Mouse (Mus musculus): ENCODE measurements around the gene Caskin1. TPM values are rescaled to one million over a fixed set of nuclear protein-coding genes. Genes with fewer than 3 reads are reported as not detected.

Gene Caskin1
- polyA plus RNA-seq, 2 experiments, result 3.1 to 18.1 TPM

DNA sequence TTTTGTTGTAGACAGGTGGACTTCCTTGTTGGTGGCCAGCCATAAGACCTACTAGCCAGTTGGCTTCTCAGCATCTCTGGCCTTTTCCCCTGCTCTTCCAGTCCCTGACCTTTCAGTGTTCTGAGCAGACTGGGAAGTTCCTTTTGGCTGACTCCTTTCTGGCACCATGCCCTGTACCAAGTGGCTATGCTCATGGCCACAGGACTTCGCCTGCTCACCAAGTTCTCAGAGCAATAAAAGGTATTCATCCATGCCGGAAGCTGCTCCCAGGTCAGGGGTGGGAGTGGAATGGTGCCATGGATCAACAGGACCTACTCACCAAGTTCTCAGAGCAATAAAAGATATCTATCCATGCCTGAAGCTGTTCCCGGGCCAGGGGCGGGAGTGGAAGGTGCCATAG, 15.9 kb upstream of the Caskin1 start:
- Histone ChIP-seq H3K27ac (replicated peaks; ENCODE audit: low read depth, low read length) (no peak overlapping the region), H3K27me3 (ENCODE audit: control insufficient read depth, insufficient read depth, low read length) (no peaks in the 10 kb centered on the region), H3K36me3 (ENCODE audit: control insufficient read depth, insufficient read depth, low read length) (peaks cover 42% of the 10 kb centered on the region), H3K4me1 (ENCODE audit: control insufficient read depth, insufficient read depth, low read length) (peaks cover 18% of the 10 kb centered on the region), H3K4me3 (replicated peaks; ENCODE audit: low read length) (0 out of 2 replicates have a peak overlapping the region, but pooled peaks have one; percentile 90), H3K9me3 (ENCODE audit: control insufficient read depth, low read length) (no peaks in the 10 kb centered on the region), H3K9ac (ENCODE audit: low read depth, low read length, severe bottlenecking) (peak overlapping the region; percentile 0; the same call in 1 of the 2 replicates), H3K4me2 (replicated peaks; ENCODE audit: low read depth, low read length, severe bottlenecking) (peak overlapping the region; percentile 98; the same call in 1 of the 2 replicates)
- no peak for TF ChIP-seq POLR2A (IDR thresholded peaks at IDR 0.05; ENCODE audit: borderline replicate concordance, extremely low read depth, insufficient read depth, insufficient read length)
- WGBS, result 72% methylated on average over 4 of the region's 4 CpGs
- ATAC-seq (ENCODE audit: low FRiP score, low read depth), result no peak
- DNase-seq (ENCODE audit: low spot score), result no peak

DNA sequence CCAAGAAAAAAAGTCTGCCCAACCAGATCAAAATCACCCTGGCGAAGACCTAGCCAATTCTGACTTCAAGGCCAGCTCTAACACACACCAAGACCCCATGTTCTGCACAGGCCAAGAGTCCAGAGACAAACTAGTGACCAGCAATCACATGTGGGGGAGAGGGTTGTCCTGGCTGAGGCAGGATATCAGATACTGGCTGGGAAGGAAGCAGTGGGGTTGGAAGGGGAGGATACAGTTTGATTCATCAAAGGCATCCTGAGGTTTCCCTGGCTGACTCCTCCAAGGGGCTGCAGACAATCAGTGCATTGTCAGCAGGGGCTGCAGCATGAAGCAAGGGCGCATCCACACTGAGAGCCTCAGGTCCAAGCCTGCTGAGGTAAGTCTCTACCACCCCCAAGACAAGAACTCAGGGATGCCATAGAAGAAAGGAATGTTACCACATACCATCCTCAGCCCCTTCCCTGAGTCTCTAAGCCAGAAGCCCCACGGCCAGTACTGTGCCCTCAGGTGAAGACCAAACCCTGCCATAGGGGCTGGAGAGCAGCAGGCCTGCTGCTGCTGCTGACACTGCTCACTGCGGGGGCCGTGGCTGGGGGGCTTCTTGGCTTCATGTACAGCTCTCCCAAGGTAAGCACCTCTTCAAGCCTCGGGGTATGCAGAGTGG, 14.7 kb upstream of the Caskin1 start, which contains the start of gene Bricd5:
Gene Bricd5, plus strand, starts transcription at position 273 of the 664 bp plus-strand sequence.
- 78% methylated on average over 6 of the region's 6 CpGs for WGBS
- Histone ChIP-seq H3K4me1 (ENCODE audit: control insufficient read depth, insufficient read depth, low read length) (peaks cover 26% of the 10 kb centered on the region), H3K4me3 (replicated peaks; ENCODE audit: low read length) (no peak within 1 kb of the TSS), H3K27ac (replicated peaks; ENCODE audit: low read depth, low read length) (no peak within 1 kb of the TSS; the same call in 1 of the 2 replicates), H3K9me3 (ENCODE audit: control insufficient read depth, low read length) (no peaks in the 10 kb centered on the region), H3K4me2 (replicated peaks; ENCODE audit: low read depth, low read length, severe bottlenecking) (no peak within 1 kb of the TSS), H3K36me3 (ENCODE audit: control insufficient read depth, insufficient read depth, low read length) (peaks cover 42% of the 10 kb centered on the region), H3K27me3 (ENCODE audit: control insufficient read depth, insufficient read depth, low read length) (no peaks in the 10 kb centered on the region), H3K9ac (ENCODE audit: low read depth, low read length, severe bottlenecking) (0 out of 2 replicates have a peak within 1 kb of the TSS, but pooled peaks have one; percentile 0)
- ATAC-seq (ENCODE audit: low FRiP score, low read depth) (no peak), DNase-seq (ENCODE audit: low spot score) (no peak)
- TF ChIP-seq POLR2A (IDR thresholded peaks at IDR 0.05; ENCODE audit: borderline replicate concordance, extremely low read depth, insufficient read depth, insufficient read length), result no peak

DNA sequence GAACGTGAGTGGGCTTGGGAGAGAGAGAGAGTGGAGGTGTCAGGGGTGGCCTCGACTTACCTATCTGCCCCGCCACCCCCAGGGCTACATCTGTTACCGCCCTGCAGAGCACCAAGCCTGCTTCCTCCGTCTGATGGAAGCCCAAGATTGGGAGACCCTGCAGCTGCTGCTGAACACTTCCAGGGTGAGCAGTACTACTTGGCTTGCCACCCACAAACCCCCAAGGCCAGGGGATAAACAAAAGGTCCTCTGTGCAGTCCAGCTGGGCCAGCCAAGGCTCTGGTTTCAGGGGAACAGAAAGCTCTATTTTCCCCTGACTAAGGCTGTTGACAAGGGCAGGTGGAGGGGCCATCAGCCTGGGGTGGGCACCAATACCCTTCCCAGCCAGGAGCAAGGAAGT, 13.8 kb upstream of the Caskin1 start:
- no peak for DNase-seq (ENCODE audit: low spot score)
- H3K27ac ChIP-seq (replicated peaks; ENCODE audit: low read depth, low read length), result no peak overlapping the region; the same call in 1 of the 2 replicates
- 90% methylated on average over 5 of the region's 5 CpGs for WGBS

DNA sequence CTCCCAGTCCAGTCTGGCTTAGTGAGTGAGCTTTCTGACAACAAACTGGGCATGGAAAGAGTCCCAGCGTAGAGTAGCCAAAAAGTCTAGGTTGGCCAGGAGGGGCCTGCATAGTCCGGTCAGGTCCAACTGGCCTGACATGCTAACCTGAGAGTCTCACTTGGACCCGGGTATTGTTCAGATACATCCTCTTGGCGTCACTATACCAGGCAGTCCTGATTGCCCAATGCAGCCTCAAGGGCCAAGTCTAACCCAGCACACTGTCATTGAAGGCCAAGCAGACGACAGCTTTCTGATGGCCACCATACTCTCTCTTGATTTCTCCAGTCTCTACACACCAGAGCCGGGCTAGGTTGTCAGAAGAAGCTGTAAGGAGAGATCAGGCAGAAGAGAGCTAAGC, 12.8 kb upstream of the Caskin1 start:
- ATAC-seq (ENCODE audit: low FRiP score, low read depth), result no peak
- H3K36me3 ChIP-seq (ENCODE audit: control insufficient read depth, insufficient read depth, low read length), result peaks cover 42% of the 10 kb centered on the region
- H3K27me3 ChIP-seq (ENCODE audit: control insufficient read depth, insufficient read depth, low read length), result no peaks in the 10 kb centered on the region
- DNase-seq (ENCODE audit: low spot score), result no peak
- no peak overlapping the region for H3K4me2 ChIP-seq (replicated peaks; ENCODE audit: low read depth, low read length, severe bottlenecking)
- H3K27ac ChIP-seq (replicated peaks; ENCODE audit: low read depth, low read length), result no peak overlapping the region
- 89% methylated on average over 6 of the region's 6 CpGs for WGBS
- no peak for TF ChIP-seq POLR2A (IDR thresholded peaks at IDR 0.05; ENCODE audit: borderline replicate concordance, extremely low read depth, insufficient read depth, insufficient read length)
- H3K9me3 ChIP-seq (ENCODE audit: control insufficient read depth, low read length), result no peaks in the 10 kb centered on the region
- no peak overlapping the region for H3K4me3 ChIP-seq (replicated peaks; ENCODE audit: low read length)
- H3K4me1 ChIP-seq (ENCODE audit: control insufficient read depth, insufficient read depth, low read length), result peaks cover 26% of the 10 kb centered on the region
- no peak overlapping the region for H3K9ac ChIP-seq (ENCODE audit: low read depth, low read length, severe bottlenecking)

More for the DNA sequence above, 13.8 kb upstream of the Caskin1 start:
- Histone ChIP-seq H3K9me3 (ENCODE audit: control insufficient read depth, low read length) (no peaks in the 10 kb centered on the region), H3K4me2 (replicated peaks; ENCODE audit: low read depth, low read length, severe bottlenecking) (no peak overlapping the region), H3K27me3 (ENCODE audit: control insufficient read depth, insufficient read depth, low read length) (no peaks in the 10 kb centered on the region), H3K4me1 (ENCODE audit: control insufficient read depth, insufficient read depth, low read length) (peaks cover 26% of the 10 kb centered on the region), H3K36me3 (ENCODE audit: control insufficient read depth, insufficient read depth, low read length) (peaks cover 42% of the 10 kb centered on the region), H3K9ac (ENCODE audit: low read depth, low read length, severe bottlenecking) (no peak overlapping the region), H3K4me3 (replicated peaks; ENCODE audit: low read length) (no peak overlapping the region)
- TF ChIP-seq POLR2A (IDR thresholded peaks at IDR 0.05; ENCODE audit: borderline replicate concordance, extremely low read depth, insufficient read depth, insufficient read length), result no peak
- no peak for ATAC-seq (ENCODE audit: low FRiP score, low read depth)

DNA sequence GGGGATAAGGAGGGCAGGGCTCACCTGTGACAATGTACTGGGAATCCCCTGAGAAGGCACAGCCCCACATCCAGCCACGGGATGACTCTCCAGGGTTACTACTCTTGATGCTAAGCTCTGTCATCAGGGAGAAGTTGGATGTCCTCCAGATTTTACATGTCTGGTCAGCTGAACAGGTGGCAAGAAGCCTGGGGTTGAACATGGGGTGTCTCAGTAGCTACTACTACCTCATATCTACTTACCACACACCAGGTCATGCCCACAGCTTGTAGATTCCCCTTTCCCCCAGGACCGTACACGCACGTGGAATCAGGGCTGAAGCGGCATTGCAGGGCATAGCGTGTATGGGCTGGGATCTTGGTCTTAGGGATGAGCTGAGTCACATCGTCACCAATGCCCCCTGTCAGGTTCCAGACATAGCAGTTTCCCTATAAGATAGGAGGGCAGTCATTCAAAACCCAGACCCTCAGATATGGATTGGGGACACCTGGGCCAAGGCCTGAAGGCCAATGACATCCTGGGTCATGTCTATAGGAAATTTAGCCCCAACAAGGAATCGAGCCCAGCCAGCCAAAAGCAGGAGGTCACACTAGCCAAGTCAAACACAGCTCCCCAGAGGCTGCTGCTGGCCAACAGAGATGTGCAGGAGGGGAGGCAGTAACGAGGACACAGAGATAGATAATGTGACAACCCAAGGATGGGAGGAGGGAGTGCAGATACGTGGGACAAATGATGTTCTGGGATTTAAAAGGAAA, 12.2 kb upstream of the Caskin1 start:
- Histone ChIP-seq H3K4me3 (replicated peaks; ENCODE audit: low read length) (no peak overlapping the region), H3K9ac (ENCODE audit: low read depth, low read length, severe bottlenecking) (no peak overlapping the region), H3K27me3 (ENCODE audit: control insufficient read depth, insufficient read depth, low read length) (no peaks in the 10 kb centered on the region), H3K4me2 (replicated peaks; ENCODE audit: low read depth, low read length, severe bottlenecking) (no peak overlapping the region), H3K27ac (replicated peaks; ENCODE audit: low read depth, low read length) (no peak overlapping the region), H3K9me3 (ENCODE audit: control insufficient read depth, low read length) (no peaks in the 10 kb centered on the region), H3K4me1 (ENCODE audit: control insufficient read depth, insufficient read depth, low read length) (peaks cover 22% of the 10 kb centered on the region), H3K36me3 (ENCODE audit: control insufficient read depth, insufficient read depth, low read length) (peaks cover 42% of the 10 kb centered on the region)
- no peak for DNase-seq (ENCODE audit: low spot score)
- TF ChIP-seq POLR2A (IDR thresholded peaks at IDR 0.05; ENCODE audit: borderline replicate concordance, extremely low read depth, insufficient read depth, insufficient read length), result no peak
- ATAC-seq (ENCODE audit: low FRiP score, low read depth), result no peak
- 91% methylated on average over 10 of the region's 10 CpGs for WGBS
